Mouse (Mus musculus) cerebellum, adult 9-11 months (tissue): ENCODE measurements around the gene Med22.
A peak's percentile ranks its signal among the peaks of the same experiment; 100 is the strongest.

ENCODE experiments used
- DNase-seq: peaks from one replicate; pipeline ENCODE4 v3.0.0; 2022

Med22 gene

DNA sequence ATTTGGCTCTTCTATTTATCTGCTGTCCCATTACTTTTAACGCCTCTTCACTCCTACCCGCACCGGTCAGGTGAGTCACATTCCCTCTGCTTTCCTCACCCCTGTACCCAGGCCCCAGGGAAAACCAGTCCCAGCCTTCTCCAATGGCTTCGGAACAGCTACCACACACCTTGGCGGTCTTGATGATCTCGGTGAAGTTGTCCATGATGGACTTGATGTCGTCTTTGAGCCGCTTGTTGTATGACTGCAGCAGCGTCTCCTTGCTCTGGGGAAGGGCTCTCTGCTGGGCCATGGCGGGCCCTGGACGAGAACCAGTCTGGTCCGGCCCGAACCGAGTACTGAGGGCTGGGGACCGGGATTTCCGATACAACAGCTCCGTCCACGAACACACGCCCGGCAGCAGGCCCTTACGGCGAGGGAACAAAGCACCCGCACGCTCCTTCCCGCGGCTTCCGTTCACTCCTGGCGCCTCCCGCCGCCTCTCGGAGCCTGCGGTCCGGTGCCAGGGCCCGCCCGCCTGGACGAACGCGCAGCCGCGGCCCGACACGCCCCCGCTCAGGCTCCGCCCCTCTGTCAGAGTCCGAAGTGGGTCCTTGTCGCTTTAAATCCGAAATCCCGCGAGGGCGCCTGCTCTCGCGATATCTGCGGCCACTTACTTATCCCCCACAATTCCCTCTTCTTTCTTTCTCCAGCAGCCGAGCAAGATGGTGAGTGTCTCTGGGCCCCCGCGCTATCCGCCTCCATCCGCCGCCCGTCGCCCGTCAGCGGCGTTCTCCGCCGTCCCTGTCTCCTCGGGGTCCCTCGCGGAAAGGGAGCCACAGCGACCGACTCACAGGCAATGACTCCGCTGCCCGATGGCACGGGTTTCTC is at the start of gene Med22, which contains the start of gene Rpl7a:
TSS of gene Med22 (minus strand) at position 554 of the 870 bp plus-strand sequence.
TSS of gene Rpl7a (plus strand) at position 641 of the 870 bp plus-strand sequence.
- peak; percentile 99 for DNase-seq

DNA sequence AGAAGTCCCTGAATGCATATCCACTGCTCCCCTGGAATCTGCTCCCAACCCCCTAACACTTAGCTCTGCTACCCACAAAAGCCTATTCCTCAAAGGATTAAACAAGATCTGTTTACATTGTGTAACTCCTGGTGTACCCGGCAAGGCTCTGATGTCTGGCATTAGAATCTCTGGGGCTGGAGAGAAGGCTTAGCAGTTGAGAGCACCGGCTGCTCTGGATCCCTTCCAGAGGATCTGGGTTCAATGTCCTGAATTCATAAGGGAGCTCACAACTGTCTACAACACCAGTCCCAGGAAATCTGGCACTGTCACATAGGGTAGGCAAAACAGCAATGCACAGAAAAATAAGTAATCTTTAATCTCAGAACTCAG is 47.0 kb upstream of the Med22 start:
- no peak for DNase-seq

DNA sequence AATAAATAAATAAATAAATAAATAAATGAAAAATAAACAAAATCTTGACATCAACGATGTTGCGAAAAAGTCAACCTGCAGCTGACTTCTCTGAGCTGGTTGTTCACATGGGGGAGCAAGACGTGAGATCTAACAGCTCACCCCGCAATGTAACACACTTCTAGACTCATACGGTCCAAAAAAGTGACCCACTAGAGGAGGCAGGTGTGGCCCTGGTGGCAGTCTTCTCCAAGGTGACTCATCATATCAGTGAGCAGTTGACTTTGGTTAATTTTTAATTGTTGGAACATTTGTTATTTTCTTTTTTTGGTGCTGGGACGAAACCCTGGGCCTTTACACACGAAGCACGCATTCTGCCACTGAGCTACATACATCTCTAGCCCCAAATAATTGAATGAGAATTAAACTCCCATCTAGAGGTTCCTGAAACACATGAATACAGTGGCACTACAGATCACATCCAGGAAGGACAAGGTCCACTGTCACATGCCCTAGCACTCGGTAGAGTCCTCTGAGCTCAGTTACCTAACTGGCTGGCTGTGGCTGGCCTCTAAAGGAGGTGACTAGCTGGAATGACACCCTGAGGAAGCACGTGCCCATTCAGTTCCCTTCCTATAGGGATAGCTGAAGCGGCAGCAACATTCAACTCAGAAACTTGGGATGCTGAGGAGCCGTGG is 46.5 kb upstream of the Med22 start:
- DNase-seq, result no peak

GRCm38 (mm10) chr2:26954735-26955395 is 44.4 kb upstream of the Med22 start:
- DNase-seq, result no peak

DNA sequence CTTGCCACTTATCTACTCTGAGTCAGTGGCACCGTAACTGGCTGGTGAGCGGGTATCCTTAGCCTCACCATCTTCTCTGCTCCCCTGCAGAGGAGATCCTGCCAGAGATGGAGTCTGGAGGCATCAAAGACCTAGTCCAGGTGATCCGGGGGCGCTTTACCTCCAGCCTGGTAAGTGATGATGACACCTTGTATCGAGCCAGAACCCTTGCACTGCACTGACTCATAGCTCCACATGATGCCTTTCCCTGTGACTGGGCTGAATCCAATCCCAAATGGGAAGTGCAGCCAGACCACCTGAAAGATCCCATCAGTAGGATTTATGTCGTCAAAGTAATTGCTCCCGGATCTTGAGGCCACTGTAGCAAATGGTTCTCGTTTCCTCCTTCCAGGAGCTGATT is 42.4 kb upstream of the Med22 start:
- DNase-seq, result no peak

GRCm38 (mm10) chr2:26952193-26952592 is 41.7 kb upstream of the Med22 start:
- no peak for DNase-seq

DNA sequence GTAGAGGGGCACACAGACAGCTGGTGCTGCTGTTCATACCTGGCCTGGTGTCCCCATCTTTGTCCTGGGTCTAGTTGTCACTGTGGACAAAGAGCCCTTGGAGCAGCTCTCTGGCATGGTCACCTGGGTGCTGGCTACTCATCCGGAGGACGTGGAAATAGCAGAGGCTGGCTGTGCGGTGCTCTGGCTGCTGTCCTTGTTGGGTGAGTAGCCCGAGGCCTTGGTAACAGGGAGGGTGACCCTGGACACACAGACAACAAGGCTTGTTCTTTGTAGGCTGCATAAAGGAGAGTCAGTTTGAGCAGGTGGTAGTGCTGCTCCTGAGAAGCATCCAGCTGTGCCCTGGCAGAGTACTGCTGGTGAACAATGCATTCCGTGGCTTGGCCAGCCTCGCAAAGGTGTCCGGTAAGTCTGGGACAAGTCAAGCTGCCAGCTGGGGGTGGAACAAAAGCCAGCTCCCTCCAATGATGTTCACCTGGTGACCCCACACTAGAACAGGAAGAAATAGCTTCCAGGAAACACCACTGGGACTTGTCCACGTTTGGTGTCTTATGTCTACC is 40.9 kb upstream of the Med22 start:
- DNase-seq, result peak; percentile 56

DNA sequence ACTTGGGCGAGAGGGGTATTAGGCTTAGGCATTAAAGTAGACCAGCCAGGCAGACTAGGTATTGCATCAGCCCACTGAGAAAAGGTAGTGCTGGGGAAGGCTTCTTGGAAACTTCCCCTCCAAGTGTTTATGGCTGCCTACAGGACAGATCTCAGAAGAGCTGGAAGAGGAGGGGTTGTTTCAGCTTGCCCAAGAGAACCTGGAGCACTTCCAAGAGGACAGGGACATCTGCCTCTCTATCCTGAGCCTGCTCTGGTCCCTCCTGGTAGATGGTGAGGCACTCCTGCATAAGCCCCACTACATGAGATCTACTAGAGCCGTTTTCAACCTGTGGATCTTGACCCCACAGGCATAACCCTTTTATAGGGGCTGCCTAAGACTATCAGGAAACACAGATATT is 39.9 kb upstream of the Med22 start:
- peak; percentile 44 for DNase-seq

DNA sequence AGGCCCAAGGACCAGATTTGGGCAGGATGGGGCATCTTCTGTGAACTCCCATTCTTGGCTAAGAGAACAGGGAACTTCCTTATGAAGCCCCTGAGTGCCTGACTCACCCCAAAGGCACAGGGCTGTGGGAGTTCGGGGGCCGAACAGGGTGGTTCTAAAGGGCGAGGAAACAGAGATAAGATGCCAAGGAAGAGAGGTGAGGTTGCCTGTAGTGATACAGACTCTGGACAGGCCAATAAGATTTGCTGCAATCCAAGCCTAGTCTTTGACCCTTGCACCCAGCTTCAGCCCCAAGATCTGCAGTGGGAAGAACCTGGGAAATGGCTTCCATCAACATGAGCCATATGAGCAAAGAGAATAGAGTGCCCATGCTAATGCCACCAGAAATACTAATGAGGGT is 32.8 kb upstream of the Med22 start:
- DNase-seq, result no peak

DNA sequence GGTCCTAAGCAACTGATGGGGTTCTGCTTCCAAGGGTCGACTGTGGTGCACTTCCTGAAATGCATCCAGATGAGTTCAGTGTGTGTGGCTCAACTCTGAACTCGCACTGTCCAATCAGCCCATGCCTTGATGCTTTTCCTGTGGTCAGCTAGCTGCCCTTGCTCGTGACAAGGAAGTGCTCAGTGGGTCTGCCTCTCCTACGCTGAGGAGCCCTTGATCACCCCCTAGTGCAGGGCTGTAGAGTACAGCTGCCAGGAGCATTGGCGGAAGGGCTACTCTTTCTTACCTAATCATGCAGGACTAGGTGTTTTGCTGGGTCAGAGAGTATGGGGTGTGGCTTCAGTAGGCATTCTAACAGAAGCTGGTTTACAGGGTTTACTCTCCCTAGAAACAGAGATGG is 31.1 kb upstream of the Med22 start:
- no peak for DNase-seq

- no peak for DNase-seq
Measured at GRCm38 (mm10) chr2:26936425-26936824, 25.9 kb upstream of the Med22 start.

- no peak for DNase-seq
Measured at GRCm38 (mm10) chr2:26935286-26935685, 24.8 kb upstream of the Med22 start.

DNA sequence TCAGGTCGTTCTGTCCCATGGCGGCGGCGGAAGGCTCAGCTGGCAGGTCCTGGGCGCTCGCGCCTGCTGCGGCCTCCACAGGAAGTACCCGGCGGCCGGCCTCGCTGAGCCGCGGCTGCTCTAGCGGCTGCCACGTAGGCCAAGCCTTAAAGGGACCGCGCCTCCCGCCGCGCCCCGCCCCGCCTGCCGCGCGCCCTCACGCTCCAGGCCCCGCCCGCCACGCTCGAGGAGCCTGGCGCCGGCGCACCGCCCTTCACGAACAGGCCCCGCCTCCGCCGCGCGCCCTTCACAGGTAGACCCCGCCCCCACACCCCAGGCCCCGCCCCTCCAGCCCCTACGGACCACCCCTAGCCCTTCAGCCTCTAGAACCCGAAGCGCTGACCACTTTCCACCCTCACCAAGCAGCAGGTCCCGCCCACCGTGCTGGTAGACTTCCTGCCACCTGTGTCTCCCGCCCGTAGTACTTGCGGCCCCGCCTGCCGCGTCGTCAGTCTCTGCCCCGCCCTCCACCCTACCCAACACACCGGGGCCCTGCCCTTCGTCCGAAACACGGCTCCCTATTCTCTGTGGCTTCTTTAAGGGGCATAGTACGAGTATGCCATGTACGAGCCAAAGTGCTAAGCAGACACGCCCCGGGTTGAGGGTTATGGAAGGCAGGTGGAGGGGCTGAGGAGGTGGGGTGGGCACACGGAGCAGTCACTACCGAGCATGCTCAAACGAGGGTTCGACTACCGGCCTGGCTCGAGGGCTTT is 23.0 kb upstream of the Med22 start, which contains the start of the genes Surf4 and Stkld1:
TSS of gene Surf4 (minus strand) at position 625 of the 752 bp plus-strand sequence.
TSS of gene Stkld1 (plus strand) at position 744 of the 752 bp plus-strand sequence.
- peak; percentile 93 for DNase-seq

GRCm38 (mm10) chr2:26932473-26933303 is 22.2 kb upstream of the Med22 start:
- peak; percentile 72 for DNase-seq

DNA sequence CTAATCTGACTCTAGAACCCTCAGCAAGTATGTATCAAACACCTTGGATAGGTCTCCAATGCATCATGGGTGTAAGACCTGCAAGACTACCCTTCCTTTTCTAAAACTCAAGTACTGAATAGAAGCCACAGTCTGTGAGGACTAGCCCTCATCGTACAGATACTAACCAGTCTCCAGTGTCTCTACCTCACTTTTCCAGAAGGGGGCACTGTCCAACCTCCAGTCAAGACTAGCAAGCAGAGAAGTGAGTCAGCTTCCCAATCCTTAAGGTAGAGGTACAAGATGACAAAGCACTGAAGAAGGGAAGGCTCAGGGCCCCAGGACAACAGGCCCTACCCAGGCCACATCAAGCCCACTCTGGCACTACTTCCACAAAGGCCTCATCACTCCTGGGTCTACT is 19.9 kb upstream of the Med22 start:
- peak; percentile 72 for DNase-seq

DNA sequence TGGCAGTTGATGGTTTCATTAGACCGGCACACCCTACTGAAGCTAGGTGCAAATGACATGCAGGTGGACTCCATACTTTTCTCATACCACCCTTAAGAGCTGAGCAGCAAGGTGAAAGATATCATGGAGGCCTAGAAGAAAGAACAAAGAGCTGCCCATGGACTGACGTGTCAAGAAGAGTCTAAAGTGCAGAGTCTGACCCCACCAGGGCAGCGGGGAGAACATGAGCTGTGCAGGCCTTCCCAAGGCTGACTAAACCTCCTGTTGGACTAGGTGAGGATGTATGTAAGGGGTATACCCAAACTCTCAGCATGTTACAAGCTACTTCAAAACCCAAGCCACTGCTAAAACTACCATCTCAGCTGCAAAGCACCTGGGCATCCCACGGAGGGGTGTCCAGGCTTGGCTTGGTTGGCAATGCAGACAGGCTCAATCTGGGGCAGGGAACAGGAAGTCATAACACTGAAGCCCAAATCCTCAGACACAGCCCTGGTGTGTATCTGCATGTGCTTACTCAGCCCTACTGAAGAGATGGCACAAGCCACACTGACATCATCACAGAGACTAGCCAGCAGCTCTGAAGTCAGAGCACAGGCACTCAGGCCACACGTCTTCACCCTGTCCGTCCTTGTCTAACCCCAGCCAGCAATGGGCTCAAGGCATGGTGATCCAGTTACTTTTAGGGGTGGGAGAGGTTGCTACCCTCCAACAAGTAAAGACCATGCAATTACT is 17.4 kb upstream of the Med22 start:
- no peak for DNase-seq

DNA sequence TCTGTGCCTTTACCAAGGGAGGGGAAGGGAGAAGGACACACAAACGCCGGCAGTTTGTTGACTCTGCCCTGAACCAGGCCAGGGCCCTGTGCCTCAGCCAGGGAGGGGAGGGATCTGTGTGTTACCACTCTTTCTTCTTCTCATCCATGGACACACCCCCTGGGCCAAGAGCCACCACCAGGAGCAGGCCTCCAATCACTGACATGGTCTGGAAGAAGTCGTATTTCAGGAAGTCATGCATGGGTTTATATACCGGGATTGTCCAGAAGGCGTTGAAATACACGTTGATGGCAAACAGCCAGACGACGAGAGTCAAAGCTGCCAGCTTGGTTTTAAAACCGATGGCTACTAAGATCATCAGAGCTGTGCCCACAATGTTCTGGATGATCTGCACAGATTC is 11.3 kb upstream of the Med22 start:
- no peak for DNase-seq

DNA sequence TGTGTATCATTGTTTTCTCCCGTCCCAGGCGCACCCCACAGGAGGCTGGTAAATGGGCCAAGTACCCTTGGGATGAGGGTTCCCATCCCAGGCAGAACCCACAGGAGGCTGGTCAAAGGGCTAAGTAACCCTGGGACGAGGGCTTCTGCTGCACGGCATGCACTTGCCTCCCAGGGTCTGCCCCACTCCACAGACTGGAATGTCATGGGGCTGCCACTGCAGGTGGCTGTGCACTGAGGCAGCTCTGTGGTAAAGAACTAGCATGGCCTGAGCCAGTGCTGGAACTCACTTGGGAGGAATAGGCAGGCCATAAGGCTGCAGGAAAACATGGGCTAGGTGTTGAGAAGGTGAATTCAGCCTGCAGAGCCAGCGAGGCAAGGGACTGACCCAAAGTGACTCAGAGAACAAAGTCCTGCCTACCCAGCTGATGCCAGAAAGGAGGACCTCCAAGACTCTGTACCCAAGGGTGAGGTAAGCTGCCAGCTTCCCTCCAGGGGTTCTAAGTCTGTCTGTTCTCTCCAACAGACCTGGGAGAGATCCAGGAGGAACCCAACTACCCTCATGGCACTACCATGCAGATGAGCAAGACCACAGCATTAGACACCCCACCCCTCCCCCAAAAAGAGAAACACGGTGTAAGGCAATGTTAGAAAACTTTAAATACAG is 9.8 kb upstream of the Med22 start:
- no peak for DNase-seq

- no peak for DNase-seq
Measured at GRCm38 (mm10) chr2:26919684-26920083, 9.2 kb upstream of the Med22 start.

GRCm38 (mm10) chr2:26916738-26917137 is 6.3 kb upstream of the Med22 start:
- no peak for DNase-seq
